Mouse (Mus musculus) adrenal gland, postnatal 4 days (tissue): ENCODE results near the gene Nts. TPM values are rescaled to one million over a fixed set of nuclear protein-coding genes. Genes with fewer than 3 reads are reported as not detected.
"Not testable (repeated sequence)": the region's sequence is repeated elsewhere in the genome, so short reads cannot be mapped to it uniquely, and the experiment has no call there.

Experiments
- DNase-seq, 2 experiments: peaks; one replicate each; pipeline ENCODE4 v3.0.0; 2021 to 2022; ENCODE audit warnings: low spot score in 2 of 2, mixed read lengths in 2 of 2
- long read RNA-seq, 2 experiments: library from polyadenylated mRNA; stranded (forward); transcript quantifications; one replicate each; pipeline ENCODE4 v2.0.0; 2021
- total RNA-seq, 2 experiments: library from RNA; stranded (reverse); gene quantifications; 2 replicates each; pipeline ENCODE4 v1.2.3; 2021

The Nts gene
- total RNA-seq = under 1 TPM; 0.31 to 0.48 TPM
- long read RNA-seq, experiment 1 = 0 reads
- long read RNA-seq, experiment 2 = 0 reads

GRCm38 (mm10) chr10:102490386-102490785 lies at the start of gene Nts:
Gene Nts, minus strand, starts transcription at chr10:102490486.
- DNase-seq = no peak

GRCm38 (mm10) chr10:102527901-102528300 lies 37.6 kb upstream of the Nts start:
- no peak for DNase-seq

GRCm38 (mm10) chr10:102514159-102514558 lies 23.9 kb upstream of the Nts start:
- DNase-seq = no peak

GRCm38 (mm10) chr10:102511807-102512461 lies 21.6 kb upstream of the Nts start, which contains the start of gene Rassf9:
Gene Rassf9, plus strand, starts transcription at chr10:102512222.
- DNase-seq = no peak

GRCm38 (mm10) chr10:102511461-102511806 lies 21.1 kb upstream of the Nts start:
- DNase-seq = no peak

- DNase-seq = no peak
Observed at GRCm38 (mm10) chr10:102507386-102507785, 17.1 kb upstream of the Nts start.

GRCm38 (mm10) chr10:102498754-102499153 lies 8.5 kb upstream of the Nts start:
- no peak for DNase-seq

- no peak for DNase-seq
Observed at GRCm38 (mm10) chr10:102491792-102492191, 1.5 kb upstream of the Nts start.

- DNase-seq = no peak
Observed at GRCm38 (mm10) chr10:102469412-102469811, 20.9 kb downstream of the Nts start.

GRCm38 (mm10) chr10:102451756-102452155 lies 38.5 kb downstream of the Nts start:
- no peak for DNase-seq

GRCm38 (mm10) chr10:102449449-102449848 lies 40.8 kb downstream of the Nts start:
- DNase-seq = no peak

GRCm38 (mm10) chr10:102444912-102445556 lies 45.3 kb downstream of the Nts start:
- DNase-seq = no peak

GRCm38 (mm10) chr10:102435467-102435866 lies 54.8 kb downstream of the Nts start:
- DNase-seq = not testable (repeated sequence)

GRCm38 (mm10) chr10:102435048-102435447 lies 55.2 kb downstream of the Nts start:
- not testable (repeated sequence) for DNase-seq

Other genes starting within 250 kb of the Nts start
- gene Rassf9, start 21.7 kb upstream of the Nts start, total RNA-seq = 10 to 100 TPM in 1 of 2 experiments, 1 to 10 TPM in 1; 8.0 to 10.5 TPM